Mouse (Mus musculus): ENCODE data around the gene Ank2.

- no peak for TF ChIP-seq POLR2A (IDR thresholded peaks at IDR 0.05; ENCODE audit: control insufficient read depth, low read depth, low read length)
- TF ChIP-seq CTCF (IDR thresholded peaks at IDR 0.05; ENCODE audit: control insufficient read depth, insufficient read depth, insufficient replicate concordance, low read depth, low read length), result no peak
Measured at GRCm38 (mm10) chr3:126940452-126940851, 558.7 kb downstream of the Ank2 start.
